Mouse (Mus musculus) left cerebral cortex, adult 11 months (tissue): ENCODE measurements around the gene Gm17324.

Source experiments
- DNase-seq: peaks from one replicate; pipeline ENCODE4 v3.0.0; 2022; ENCODE audit warnings: low spot score

Gm17324 gene

GRCm38 (mm10) chr9:78465725-78466124 lies 17.1 kb upstream of the Gm17324 start:
- DNase-seq: no peak

- DNase-seq: no peak
Observed at GRCm38 (mm10) chr9:78463337-78463736, 14.8 kb upstream of the Gm17324 start.

- no peak for DNase-seq
Observed at GRCm38 (mm10) chr9:78457026-78457425, 8.4 kb upstream of the Gm17324 start.

- no peak for DNase-seq
Observed at GRCm38 (mm10) chr9:78451382-78451781, 2.8 kb upstream of the Gm17324 start.

GRCm38 (mm10) chr9:78450404-78450803 lies 1.8 kb upstream of the Gm17324 start:
- DNase-seq: no peak

GRCm38 (mm10) chr9:78447606-78447972 lies 997 bp downstream of the Gm17324 start:
- no peak for DNase-seq

GRCm38 (mm10) chr9:78442579-78443392 lies 5.8 kb downstream of the Gm17324 start, which contains the start of gene Cgas:
TSS of gene Cgas (minus strand) at chr9:78443237.
- no peak for DNase-seq

GRCm38 (mm10) chr9:78442237-78442578 lies 6.4 kb downstream of the Gm17324 start:
- DNase-seq: no peak

- no peak for DNase-seq
Observed at GRCm38 (mm10) chr9:78439426-78439825, 9.2 kb downstream of the Gm17324 start.

- DNase-seq: no peak
Observed at GRCm38 (mm10) chr9:78432471-78432870, 16.1 kb downstream of the Gm17324 start.

- DNase-seq: no peak
Observed at GRCm38 (mm10) chr9:78430486-78430885, 18.1 kb downstream of the Gm17324 start.

- no peak for DNase-seq
Observed at GRCm38 (mm10) chr9:78429551-78429950, 19.0 kb downstream of the Gm17324 start.

- DNase-seq: no peak
Observed at GRCm38 (mm10) chr9:78428870-78429432, 19.6 kb downstream of the Gm17324 start.

GRCm38 (mm10) chr9:78428185-78428584 lies 20.4 kb downstream of the Gm17324 start:
- no peak for DNase-seq

- DNase-seq: no peak
Observed at GRCm38 (mm10) chr9:78427362-78427781, 21.2 kb downstream of the Gm17324 start.

- no peak for DNase-seq
Observed at GRCm38 (mm10) chr9:78401596-78401995, 47.0 kb downstream of the Gm17324 start.

GRCm38 (mm10) chr9:78400570-78400969 lies 48.0 kb downstream of the Gm17324 start:
- DNase-seq: no peak
